Mouse (Mus musculus) layer of hippocampus, postnatal 14 days (tissue): Measurements from ENCODE around the gene Tbp. TPM values are rescaled to one million over a fixed set of nuclear protein-coding genes. Genes with fewer than 3 reads are reported as not detected.

Experiments used
- DNase-seq, 2 experiments: peaks; one replicate each; pipeline ENCODE4 v3.0.0; 2021 to 2022; ENCODE audit warnings: low spot score in 2 of 2, mixed read lengths in 1 of 2
- long read RNA-seq, 2 experiments: library from polyadenylated mRNA; stranded (forward); transcript quantifications; one replicate each; pipeline ENCODE4 v2.0.0; 2021
- total RNA-seq, 2 experiments: library from RNA; stranded (reverse); gene quantifications; 2 replicates each; pipeline ENCODE4 v1.2.3; 2021

Tbp gene
- total RNA-seq: 10 to 100 TPM; 28.5 to 34.3 TPM
- long read RNA-seq, experiment 1, full-length matches to known transcripts: 3 of 8 reads
- long read RNA-seq, experiment 1, partial matches to known transcripts: 0 of 8 reads
- long read RNA-seq, experiment 1, other reads (novel, unspliced or antisense): 5 of 8 reads
- long read RNA-seq, experiment 2, full-length matches to known transcripts: 10 of 17 reads
- long read RNA-seq, experiment 2, partial matches to known transcripts: 4 of 17 reads
- long read RNA-seq, experiment 2, other reads (novel, unspliced or antisense): 3 of 17 reads

DNA sequence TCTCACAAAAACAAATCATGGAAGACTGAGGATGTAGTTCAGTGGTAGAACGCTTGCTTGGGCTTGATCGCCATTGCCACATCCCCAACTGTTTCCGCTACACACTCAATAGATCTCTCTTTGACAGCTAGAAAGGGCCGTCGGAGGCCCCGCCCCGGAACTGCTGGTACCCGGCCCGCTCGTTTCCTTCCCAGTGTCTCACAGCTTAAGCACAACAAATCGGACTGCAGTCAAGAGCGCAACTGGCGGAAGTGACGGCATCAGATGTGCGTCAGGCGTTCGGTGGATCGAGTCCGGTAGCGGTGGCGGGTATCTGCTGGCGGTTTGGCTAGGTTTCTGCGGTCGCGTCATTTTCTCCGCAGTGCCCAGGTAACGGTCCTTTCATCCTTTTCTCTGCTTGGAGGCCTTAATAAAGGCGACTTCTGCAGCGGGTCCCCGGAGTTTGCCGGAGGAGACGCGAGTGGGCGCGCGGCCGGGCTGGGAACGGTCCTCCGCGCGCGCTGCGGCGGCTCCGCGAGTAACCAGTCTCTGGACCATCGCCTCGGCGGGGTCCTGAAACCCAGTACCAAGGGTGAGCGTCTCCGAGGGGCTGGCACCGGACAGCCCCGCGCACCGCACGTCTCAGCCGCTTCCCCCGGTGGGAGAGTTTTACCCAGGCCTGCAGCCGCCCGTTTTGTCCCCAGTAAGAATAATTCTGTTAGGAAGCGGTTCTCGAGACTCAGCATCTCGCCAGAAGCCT is at the start of gene Tbp, which contains the start of gene Psmb1:
Gene Tbp (plus strand): TSS at position 233 of the 739 bp plus-strand sequence.
Gene Psmb1 (minus strand): TSS at position 96 of the 739 bp plus-strand sequence.
- peak; percentile 96 to 98 for DNase-seq

DNA sequence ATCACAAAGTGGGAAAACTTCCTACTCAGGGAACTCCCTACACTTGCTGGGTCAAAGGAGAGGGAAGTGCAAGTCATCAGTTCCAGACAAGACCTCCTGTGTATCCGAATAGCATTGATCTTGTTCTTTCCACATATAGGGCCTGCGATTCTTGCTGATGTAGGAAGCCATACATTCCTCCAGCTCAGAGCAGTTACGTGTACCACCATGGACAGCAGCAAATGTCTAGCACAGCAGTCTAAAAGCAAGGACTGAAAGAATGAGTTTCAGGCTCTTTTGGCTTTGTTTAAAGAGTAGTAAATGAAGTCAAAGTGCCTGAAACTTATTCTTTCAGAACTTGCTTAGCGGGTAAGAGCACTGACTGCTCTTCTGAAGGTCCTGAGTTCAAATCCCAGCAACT is 44.5 kb upstream of the Tbp start:
- DNase-seq: no peak

GRCm38 (mm10) chr17:15456595-15456994 is 43.1 kb upstream of the Tbp start:
- no peak for DNase-seq

DNA sequence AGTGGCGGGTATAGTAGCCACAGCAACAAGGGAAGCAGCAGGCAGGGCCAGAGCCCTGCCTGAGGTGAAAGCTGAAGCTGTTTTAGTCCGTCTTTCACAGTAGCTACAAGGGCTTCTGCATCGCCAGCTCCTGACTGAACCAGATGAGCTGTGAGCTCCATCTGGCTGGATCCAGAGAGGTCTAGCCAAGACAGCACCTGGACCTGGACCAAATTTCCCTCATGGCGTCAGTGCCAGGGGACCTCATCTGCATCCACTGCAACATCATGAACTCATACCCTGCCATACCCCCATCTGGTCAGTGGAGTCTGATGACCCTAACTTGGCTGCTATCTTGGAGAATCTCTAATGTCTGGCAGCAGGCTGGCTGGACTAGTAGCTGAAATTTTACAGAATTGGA is 39.9 kb upstream of the Tbp start:
- peak in 1 of 2 experiments; percentile 37 for DNase-seq

GRCm38 (mm10) chr17:15461921-15462495 is 37.7 kb upstream of the Tbp start:
- DNase-seq: no peak

DNA sequence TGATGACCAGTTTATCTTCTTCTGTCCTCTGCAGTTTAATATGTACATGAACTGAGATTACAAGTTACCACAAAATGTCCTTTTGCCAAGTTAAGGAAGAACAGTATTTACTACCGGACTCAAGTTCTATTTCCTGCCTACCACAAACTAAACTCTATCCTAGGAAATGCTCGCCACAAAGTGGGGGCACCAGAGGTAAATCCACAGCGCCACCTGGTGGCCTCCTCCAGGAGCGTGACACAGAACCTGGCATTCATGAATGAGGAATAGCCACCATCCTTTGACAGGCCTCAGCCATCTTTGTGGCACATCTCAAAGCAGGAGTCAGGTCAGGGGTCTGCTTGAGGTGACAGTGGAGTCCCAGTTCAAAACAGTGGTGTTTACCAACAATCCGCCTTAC is 32.0 kb upstream of the Tbp start:
- peak; percentile 60 to 69 for DNase-seq

DNA sequence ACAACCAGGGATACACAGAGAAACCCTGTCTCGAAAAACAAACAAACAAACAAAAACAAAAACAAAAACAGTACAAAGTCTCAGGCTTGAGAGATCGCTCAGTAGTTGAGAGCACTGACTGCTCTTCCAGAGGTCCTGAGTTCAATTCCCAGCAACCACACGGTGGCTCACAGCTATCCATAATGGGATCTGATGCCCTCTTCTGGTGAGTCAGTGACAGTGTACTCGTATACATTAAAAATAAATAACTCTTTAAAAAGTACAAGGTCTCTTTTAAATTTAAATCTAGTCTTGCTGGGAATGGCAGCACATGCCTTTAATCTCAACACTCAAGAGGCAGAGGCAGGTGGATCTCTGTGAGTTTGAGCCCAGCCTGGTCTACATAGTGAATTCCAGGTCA is 27.0 kb upstream of the Tbp start:
- no peak for DNase-seq

DNA sequence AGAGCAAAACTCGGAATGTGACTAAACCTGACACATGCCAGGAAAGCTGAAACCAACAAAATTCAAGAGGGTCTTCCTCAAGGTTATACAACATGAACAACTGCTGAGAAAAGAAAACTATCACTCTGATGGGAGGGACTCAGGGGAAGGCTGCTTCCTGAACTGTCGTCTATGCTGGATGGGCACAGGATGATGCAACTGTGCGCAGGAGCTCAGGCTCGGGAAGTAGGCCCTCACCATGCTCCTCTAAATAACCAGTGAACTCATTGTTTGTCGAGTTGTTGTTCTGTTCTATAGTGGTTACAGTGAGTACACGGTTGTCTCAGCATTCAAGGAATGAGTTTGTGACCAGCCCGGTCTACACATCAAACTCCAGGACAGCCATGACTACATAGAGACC is 9.1 kb upstream of the Tbp start:
- DNase-seq: no peak

DNA sequence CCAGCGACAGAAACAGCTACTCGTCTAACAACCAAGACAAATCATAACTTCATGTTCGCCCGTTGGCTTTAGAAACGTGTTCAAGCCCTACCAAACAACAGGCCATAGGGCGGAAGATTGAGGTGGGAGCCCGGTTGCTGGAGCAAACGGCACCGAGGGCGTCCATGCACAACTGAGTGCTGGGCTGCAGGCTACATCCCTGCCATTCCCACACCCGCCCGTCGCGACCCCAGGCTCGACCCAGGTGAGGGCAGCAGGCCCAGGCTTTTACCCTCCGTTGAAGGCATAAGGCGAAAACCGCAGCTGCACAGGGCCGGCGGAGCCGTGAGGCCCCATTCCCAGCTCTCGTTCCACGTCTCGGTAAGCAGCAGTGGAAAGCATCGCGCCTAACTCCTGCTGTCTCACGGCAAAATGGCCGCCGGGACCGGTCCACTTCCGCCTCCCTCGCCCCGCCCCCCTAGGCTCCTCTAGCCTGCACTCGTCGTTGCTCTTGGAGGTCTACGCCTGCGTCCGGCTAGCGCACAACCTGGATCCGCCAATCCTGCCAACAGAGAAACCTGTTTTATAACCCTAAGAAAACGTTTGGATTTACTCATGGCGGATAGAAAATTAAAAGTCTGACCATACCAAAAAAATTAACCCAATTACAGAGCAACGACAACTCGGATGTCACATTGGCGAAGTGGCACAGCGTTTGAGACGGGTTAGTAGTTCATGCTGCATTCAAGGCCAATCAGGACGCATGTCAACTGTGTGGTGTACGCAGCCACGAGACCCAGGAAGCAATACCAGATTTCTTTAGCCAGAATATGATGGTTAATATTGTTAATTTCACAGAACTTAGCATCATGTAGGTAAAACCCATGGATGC is 1.6 kb upstream of the Tbp start:
- peak; percentile 94 to 96 for DNase-seq

GRCm38 (mm10) chr17:15498753-15499113 is 955 bp upstream of the Tbp start:
- DNase-seq: no peak

GRCm38 (mm10) chr17:15510694-15511093 is 11.0 kb downstream of the Tbp start:
- DNase-seq: no peak

DNA sequence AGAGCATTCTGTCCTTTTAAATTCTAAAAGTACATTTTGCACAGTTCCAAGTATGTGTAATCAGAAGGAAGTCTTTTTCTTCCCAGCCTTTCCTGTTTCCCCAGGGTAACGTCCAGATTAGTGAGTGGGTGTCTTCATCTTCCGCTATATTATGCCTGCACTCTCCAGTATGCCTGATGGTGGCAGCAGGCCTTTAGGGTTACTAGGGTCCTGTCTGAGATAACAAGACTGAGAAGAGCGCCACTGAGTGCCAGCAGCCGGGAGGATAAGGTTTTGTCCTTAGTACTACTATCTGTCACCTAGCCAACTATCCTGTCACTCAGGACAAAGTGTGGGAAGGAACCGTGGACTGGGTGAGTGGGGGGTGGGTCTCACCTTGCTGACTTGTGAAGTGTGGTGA is 18.1 kb downstream of the Tbp start:
- DNase-seq: no peak

GRCm38 (mm10) chr17:15518186-15518585 is 18.5 kb downstream of the Tbp start:
- DNase-seq: no peak

- no peak for DNase-seq
These were observed 19.1 kb downstream of the Tbp start for GRCm38 (mm10) chr17:15518766-15519165.

- no peak for DNase-seq
These were observed 26.6 kb downstream of the Tbp start for GRCm38 (mm10) chr17:15526304-15526703.

GRCm38 (mm10) chr17:15526986-15527810 is 27.5 kb downstream of the Tbp start, which contains the start of gene Pdcd2:
TSS of gene Pdcd2 (minus strand) at chr17:15527301.
- peak; percentile 85 to 93 for DNase-seq

- DNase-seq: no peak
These were observed 28.1 kb downstream of the Tbp start for GRCm38 (mm10) chr17:15527811-15528136.

DNA sequence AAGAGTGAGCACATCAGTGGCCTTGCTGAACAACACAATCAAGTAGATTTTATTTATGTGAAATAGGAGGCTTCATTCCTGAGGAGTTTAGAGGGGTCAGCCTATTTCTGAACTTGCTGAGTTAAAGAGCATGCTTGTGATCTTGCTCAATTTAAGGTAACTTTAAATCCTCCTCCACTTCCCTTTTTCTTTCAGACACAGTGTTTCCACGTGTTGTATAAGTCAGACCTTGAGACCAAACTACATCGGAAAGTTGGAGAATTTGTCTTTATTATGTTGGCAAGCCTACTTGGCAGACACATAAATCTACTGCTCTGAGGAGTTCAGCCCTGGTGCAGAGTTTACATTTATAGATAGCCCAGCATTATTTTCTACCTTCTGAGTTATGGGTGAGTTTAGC is 29.2 kb downstream of the Tbp start:
- no peak for DNase-seq

DNA sequence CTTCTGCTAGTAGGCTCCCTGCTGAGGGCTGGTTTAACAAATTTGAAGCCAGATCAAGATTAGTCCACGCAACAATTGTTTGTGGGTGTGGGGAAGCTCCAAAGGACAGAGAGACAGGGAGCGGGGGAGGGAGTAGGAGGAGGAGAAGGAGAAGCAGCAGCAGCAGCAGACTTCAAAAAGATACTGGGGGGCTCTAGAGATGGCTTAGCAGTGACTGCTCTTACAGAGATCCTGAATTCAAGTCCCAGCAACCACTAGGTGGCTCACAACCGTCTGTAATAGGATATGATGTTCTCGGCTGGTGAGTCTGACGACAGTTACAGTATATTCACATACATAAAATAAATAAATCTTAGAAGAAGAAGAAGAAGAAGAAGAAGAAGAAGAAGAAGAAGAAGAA is 30.5 kb downstream of the Tbp start:
- DNase-seq: peak in 1 of 2 experiments; percentile 60

DNA sequence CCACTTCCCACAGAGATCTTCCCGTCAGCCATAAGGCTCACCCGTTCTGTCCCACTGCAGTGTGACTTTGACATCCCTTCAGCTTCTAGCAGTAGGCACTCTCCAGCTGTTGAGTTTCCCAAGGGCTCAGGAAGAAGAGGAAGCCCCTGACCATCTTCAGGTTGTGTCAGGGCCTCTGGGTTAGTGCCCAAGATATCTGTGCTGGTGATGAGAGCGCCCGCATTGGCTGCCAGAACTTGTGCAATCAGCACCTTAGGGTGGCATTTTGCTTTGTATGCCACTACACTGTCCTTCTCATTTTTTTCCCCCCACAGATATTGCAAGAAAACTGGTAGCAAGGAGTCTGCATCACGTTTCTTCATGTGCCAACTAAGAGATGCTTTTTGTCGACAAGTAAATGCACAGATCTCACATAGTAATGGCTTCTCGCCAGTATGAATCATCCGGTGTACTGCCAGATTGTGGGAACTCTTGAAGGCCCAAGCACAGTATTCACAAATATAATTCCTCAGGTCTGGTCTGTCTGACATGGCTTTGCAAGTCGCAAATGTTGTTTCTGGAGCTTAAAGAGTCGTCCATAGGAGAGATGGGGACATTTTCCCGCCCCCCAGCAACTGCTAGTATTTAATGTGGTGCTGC is 35.6 kb downstream of the Tbp start:
- DNase-seq: peak in 1 of 2 experiments; percentile 41
